Mouse (Mus musculus): ENCODE results near the gene Cdh1. TPM values are rescaled to one million over a fixed set of nuclear protein-coding genes. Genes with fewer than 3 reads are reported as not detected.
"Not testable (repeated sequence)": the region's sequence is repeated elsewhere in the genome, so short reads cannot be mapped to it uniquely, and the experiment has no call there.

The Cdh1 gene
- polyA plus RNA-seq, 1 experiment from 2014 or later: 0.19 TPM

DNA sequence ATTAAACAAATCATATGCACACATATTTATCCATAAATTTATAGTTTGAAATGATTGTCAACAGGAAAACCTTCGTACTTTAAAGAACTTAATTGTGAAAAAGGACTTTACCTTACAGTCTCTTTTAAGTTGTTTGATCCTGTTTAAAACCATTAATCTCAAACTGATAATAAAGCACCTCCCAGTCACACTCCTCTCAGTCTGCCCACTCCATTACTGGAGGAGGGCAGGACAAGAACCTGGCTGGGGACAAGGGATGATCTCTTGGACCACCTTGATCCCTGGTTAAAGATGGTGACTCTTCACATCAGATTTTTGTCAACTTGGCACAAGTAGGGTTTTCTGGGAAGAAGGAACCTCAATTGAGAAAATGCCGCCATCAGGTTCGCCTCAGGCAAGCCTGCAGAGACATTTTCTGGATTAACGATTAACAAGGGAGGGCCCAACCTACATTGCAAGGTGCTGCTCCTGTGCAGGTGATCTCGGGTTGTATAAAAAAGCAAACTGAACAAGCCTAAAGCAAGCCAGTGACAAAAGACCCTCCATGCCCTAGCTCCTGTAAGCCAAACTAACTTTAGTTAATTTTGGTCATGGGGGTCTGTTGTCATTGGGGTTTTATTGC, 31.5 kb upstream of the Cdh1 start:
- no peaks in the 10 kb centered on the region for H3K4me1 ChIP-seq (ENCODE audit: control insufficient read depth, insufficient read depth, low read length)

DNA sequence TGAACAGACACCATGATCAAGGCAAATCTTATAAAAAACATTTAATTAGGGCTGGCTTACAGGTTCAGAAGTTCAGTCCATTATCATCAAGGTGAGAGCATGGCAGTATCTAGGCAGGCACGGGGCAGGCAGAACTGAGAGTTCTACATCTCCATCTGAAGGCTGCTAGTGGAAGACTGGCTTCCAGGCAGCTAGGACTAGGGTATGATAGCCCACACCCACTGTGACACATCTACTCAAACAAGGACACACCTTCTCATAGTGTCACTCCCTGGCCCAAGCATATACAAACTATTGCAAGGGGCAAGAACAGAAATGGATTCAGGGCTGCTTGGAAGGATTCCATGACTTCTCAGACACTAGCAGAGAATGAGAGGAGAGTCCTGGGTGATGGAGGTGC, 31.0 kb upstream of the Cdh1 start:
- not testable (repeated sequence) for H3K4me2 ChIP-seq (ENCODE audit: low read depth, low read length); H3K36me3 ChIP-seq (ENCODE audit: control insufficient read depth, insufficient read depth, low read length); H3K27ac ChIP-seq (ENCODE audit: low read depth, low read length); H3K27me3 ChIP-seq (ENCODE audit: control insufficient read depth, insufficient read depth, low read length); H3K9ac ChIP-seq (replicated peaks; ENCODE audit: low read depth, low read length); H3K4me3 ChIP-seq (ENCODE audit: low read depth, low read length); H3K4me1 ChIP-seq (ENCODE audit: control insufficient read depth, insufficient read depth, low read length); H3K9me3 ChIP-seq (ENCODE audit: control insufficient read depth, low read length); ATAC-seq (ENCODE audit: low read depth)
- WGBS: 93% methylated on average over 1 of the region's 1 CpGs

More for the DNA sequence above, 31.5 kb upstream of the Cdh1 start:
- 83% methylated on average over 5 of the region's 5 CpGs for WGBS
- Histone ChIP-seq H3K4me2 (ENCODE audit: low read depth, low read length) (no peak overlapping the region), H3K4me3 (ENCODE audit: low read depth, low read length) (no peak overlapping the region), H3K9ac (replicated peaks; ENCODE audit: low read depth, low read length) (no peak overlapping the region), H3K9me3 (ENCODE audit: control insufficient read depth, low read length) (no peaks in the 10 kb centered on the region), H3K27ac (ENCODE audit: low read depth, low read length) (no peak overlapping the region), H3K36me3 (ENCODE audit: control insufficient read depth, insufficient read depth, low read length) (no peaks in the 10 kb centered on the region), H3K27me3 (ENCODE audit: control insufficient read depth, insufficient read depth, low read length) (no peaks in the 10 kb centered on the region)
- no peak for ATAC-seq (ENCODE audit: low read depth)

DNA sequence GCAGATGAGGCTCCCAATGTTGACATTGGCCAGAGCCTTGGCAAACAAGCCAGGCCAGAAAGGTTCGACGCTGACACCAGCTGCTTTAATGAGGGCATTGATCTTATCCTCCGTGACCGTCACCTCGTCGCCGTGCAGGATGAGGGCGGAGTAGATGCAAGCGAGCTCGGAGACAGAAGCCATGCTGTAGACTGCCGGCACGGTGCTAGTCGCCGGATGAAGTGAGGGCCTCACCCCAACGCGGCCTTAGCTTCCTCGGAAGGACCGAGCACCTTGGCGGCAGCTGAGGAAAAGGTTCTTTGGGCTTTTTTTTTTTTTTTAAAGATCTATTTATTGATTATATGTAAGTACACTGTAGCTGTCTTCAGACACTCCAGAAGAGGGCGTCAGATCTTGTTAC, 30.0 kb upstream of the Cdh1 start, which contains the start of gene Gm10073:
Gene Gm10073 (minus strand): TSS at position 294 of the 400 bp plus-strand sequence.
- not testable (repeated sequence) for ATAC-seq (ENCODE audit: low read depth); H3K4me1 ChIP-seq (ENCODE audit: control insufficient read depth, insufficient read depth, low read length); H3K27ac ChIP-seq (ENCODE audit: low read depth, low read length); H3K36me3 ChIP-seq (ENCODE audit: control insufficient read depth, insufficient read depth, low read length); H3K9ac ChIP-seq (replicated peaks; ENCODE audit: low read depth, low read length); H3K27me3 ChIP-seq (ENCODE audit: control insufficient read depth, insufficient read depth, low read length); H3K4me2 ChIP-seq (ENCODE audit: low read depth, low read length); H3K4me3 ChIP-seq (ENCODE audit: low read depth, low read length); H3K9me3 ChIP-seq (ENCODE audit: control insufficient read depth, low read length)
- 55% methylated on average over 20 of the region's 20 CpGs for WGBS

DNA sequence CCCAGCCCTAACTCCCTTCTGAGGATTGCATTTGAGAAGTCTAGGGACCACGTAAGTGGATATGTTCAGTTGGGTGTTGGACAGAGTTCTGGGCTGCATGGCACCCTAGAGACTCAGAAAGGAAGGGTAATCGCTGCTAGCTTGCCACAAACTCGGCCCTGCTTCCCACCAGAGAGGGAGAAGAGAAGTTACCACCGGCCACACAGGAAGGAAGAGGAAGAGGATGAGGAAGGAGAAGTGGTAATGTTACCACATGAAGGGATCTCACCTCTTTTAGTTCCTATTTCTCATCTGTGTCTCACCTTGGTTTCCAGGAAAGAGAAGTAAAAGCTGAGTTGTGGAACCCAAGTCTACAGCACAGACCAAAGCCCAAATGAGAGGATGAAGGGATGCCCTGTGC, 28.9 kb upstream of the Cdh1 start:
- no peaks in the 10 kb centered on the region for H3K27me3 ChIP-seq (ENCODE audit: control insufficient read depth, insufficient read depth, low read length)
- H3K4me1 ChIP-seq (ENCODE audit: control insufficient read depth, insufficient read depth, low read length): no peaks in the 10 kb centered on the region
- H3K9ac ChIP-seq (replicated peaks; ENCODE audit: low read depth, low read length): no peak overlapping the region
- H3K4me2 ChIP-seq (ENCODE audit: low read depth, low read length): no peak overlapping the region
- no peak overlapping the region for H3K27ac ChIP-seq (ENCODE audit: low read depth, low read length)
- no peak for ATAC-seq (ENCODE audit: low read depth)
- H3K9me3 ChIP-seq (ENCODE audit: control insufficient read depth, low read length): no peaks in the 10 kb centered on the region
- H3K4me3 ChIP-seq (ENCODE audit: low read depth, low read length): no peak overlapping the region
- WGBS: 77% methylated on average over 4 of the region's 4 CpGs
- no peaks in the 10 kb centered on the region for H3K36me3 ChIP-seq (ENCODE audit: control insufficient read depth, insufficient read depth, low read length)

DNA sequence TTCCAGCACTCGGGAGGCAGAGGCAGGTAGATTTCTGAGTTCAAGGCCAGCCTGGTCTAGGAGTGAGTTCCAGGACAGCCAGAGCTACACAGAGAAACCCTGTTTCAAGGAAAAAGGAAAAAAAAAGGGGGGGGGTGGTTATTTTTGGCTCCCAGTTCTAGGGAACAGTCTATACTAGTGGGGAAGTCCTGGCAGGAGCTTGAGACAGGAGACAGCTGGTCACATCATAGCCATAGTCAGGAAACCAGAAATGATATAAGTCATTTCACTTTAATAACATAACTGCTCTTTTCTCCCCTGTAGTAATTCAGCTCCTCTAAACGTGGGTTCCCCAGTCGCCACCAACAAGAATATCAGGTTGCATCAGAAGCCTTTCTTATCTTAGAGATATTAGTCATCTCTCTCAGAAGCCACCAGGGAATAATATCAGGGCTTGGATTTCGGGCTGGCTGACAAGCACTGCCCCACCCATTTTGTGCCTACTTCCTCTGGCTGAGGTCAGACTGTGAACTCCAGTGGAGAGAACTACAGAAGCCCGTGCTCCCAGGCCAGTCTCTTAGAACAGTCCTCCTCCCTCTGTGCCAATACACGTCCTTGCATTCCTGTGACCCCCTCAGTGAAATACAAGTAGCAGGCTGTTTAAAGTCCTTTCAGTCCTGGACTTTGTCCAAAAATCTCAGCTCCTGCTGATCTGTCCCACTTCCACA, 26.1 kb upstream of the Cdh1 start:
- H3K9me3 ChIP-seq (ENCODE audit: control insufficient read depth, low read length): no peaks in the 10 kb centered on the region
- H3K36me3 ChIP-seq (ENCODE audit: control insufficient read depth, insufficient read depth, low read length): no peaks in the 10 kb centered on the region
- no peak overlapping the region for H3K4me3 ChIP-seq (ENCODE audit: low read depth, low read length)
- H3K27ac ChIP-seq (ENCODE audit: low read depth, low read length): no peak overlapping the region
- H3K4me1 ChIP-seq (ENCODE audit: control insufficient read depth, insufficient read depth, low read length): no peaks in the 10 kb centered on the region
- no peaks in the 10 kb centered on the region for H3K27me3 ChIP-seq (ENCODE audit: control insufficient read depth, insufficient read depth, low read length)
- WGBS: 49% methylated on average over 6 of the region's 6 CpGs
- H3K9ac ChIP-seq (replicated peaks; ENCODE audit: low read depth, low read length): no peak overlapping the region
- ATAC-seq (ENCODE audit: low read depth): no peak
- no peak overlapping the region for H3K4me2 ChIP-seq (ENCODE audit: low read depth, low read length)

DNA sequence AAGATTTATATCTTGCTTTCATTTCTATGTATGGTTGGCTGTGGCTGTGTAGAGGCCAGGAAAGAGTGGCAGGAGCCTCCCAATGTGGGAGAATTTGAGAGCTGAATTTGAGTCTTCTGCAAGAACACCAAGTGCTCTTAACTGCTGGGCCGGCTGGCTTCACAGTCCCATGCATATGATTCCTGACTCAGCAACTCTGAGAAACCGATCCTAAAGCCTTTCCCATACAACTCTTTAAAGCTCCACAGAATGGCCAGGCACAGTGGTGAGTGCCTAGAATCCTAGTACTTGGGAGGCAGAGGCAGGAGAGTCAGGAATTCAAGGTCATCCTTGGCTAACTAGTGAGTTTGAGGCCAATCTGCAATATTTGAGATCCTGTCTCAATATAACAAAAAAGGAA, 23.6 kb upstream of the Cdh1 start:
- H3K4me1 ChIP-seq (ENCODE audit: control insufficient read depth, insufficient read depth, low read length): no peaks in the 10 kb centered on the region
- no peaks in the 10 kb centered on the region for H3K36me3 ChIP-seq (ENCODE audit: control insufficient read depth, insufficient read depth, low read length)
- WGBS: 77% methylated on average over 2 of the region's 2 CpGs
- H3K27ac ChIP-seq (ENCODE audit: low read depth, low read length): no peak overlapping the region
- H3K27me3 ChIP-seq (ENCODE audit: control insufficient read depth, insufficient read depth, low read length): no peaks in the 10 kb centered on the region
- ATAC-seq (ENCODE audit: low read depth): no peak
- no peak overlapping the region for H3K4me2 ChIP-seq (ENCODE audit: low read depth, low read length)
- no peak overlapping the region for H3K9ac ChIP-seq (replicated peaks; ENCODE audit: low read depth, low read length)
- H3K4me3 ChIP-seq (ENCODE audit: low read depth, low read length): no peak overlapping the region
- no peaks in the 10 kb centered on the region for H3K9me3 ChIP-seq (ENCODE audit: control insufficient read depth, low read length)

DNA sequence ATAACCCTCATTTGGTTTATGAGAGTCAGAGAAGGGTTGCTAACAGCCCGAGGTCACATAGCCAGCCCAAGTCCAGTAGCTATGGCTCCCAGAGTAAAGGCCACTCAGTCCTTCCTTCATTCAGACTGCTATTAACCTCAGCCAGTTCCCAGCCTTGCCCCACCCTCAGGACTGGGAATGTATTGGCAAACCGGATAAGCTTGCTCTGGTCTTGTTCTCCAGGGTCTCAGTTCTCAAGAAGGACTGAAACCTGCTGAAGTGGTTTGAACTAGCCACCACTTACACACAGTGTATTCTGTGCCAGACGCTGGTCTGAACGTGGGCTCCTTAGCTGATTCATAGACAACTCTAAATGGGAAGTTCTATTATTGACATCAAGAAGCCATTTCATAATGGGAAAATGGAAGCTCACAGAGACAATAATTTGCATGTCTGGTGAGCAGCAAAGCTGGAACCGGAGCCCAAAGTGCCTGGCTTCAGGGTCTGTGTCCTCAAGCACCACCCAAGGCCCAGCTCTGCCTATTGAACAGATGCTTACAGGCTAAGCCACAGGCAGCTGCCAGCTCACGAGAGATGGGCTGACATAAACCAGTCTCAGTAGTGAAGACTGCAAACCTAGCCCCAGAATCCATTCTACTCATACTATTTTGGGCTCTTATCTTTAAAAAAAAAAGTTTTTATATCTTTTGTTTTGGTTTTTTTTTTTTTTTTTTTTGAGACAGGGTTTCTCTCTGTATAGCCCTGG, 21.6 kb upstream of the Cdh1 start:
- no peak overlapping the region for H3K9ac ChIP-seq (replicated peaks; ENCODE audit: low read depth, low read length)
- 70% methylated on average over 6 of the region's 6 CpGs for WGBS
- no peak overlapping the region for H3K4me3 ChIP-seq (ENCODE audit: low read depth, low read length)
- no peaks in the 10 kb centered on the region for H3K4me1 ChIP-seq (ENCODE audit: control insufficient read depth, insufficient read depth, low read length)
- no peak overlapping the region for H3K4me2 ChIP-seq (ENCODE audit: low read depth, low read length)
- no peaks in the 10 kb centered on the region for H3K27me3 ChIP-seq (ENCODE audit: control insufficient read depth, insufficient read depth, low read length)
- no peaks in the 10 kb centered on the region for H3K9me3 ChIP-seq (ENCODE audit: control insufficient read depth, low read length)
- H3K27ac ChIP-seq (ENCODE audit: low read depth, low read length): no peak overlapping the region
- no peak for ATAC-seq (ENCODE audit: low read depth)
- H3K36me3 ChIP-seq (ENCODE audit: control insufficient read depth, insufficient read depth, low read length): no peaks in the 10 kb centered on the region

DNA sequence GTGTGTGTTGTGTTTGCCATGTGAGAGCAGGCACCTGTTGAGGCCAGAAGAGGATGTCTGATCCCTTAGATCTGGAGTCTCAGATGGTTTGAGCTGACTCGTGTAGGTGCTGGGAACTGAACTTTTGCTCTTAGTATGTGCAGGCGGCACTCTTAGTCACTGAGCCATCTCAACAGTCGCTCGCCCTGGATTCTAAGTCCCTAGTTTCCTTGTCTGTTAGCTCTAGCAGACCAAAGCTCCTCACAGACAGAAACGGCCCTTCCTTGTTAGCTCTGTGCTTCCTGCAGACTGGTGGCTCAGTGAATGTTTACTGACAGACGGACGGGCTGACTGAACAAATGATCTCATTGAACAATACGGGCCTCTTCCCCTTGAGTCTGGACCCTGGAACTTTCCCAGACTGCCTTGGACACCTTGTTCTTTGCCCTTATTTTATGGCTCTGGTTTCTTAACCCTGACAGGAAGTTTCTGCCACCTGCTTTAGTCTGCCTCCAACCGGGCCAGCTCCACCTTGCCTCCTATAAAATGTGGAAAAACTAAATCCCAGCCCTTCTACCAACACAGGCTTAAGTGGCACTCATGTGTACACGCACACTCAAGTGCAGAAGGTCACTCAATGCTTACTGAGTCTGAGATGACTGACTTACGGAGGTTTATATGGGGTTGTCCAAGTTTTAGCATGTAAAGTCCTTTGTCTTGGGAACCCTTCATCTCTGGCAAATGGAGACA, 18.0 kb upstream of the Cdh1 start:
- no peak overlapping the region for H3K27ac ChIP-seq (ENCODE audit: low read depth, low read length)
- no peak overlapping the region for H3K4me3 ChIP-seq (ENCODE audit: low read depth, low read length)
- 75% methylated on average over 11 of the region's 11 CpGs for WGBS
- no peaks in the 10 kb centered on the region for H3K9me3 ChIP-seq (ENCODE audit: control insufficient read depth, low read length)
- no peak overlapping the region for H3K9ac ChIP-seq (replicated peaks; ENCODE audit: low read depth, low read length)
- no peaks in the 10 kb centered on the region for H3K27me3 ChIP-seq (ENCODE audit: control insufficient read depth, insufficient read depth, low read length)
- no peaks in the 10 kb centered on the region for H3K36me3 ChIP-seq (ENCODE audit: control insufficient read depth, insufficient read depth, low read length)
- H3K4me2 ChIP-seq (ENCODE audit: low read depth, low read length): no peak overlapping the region
- ATAC-seq (ENCODE audit: low read depth): no peak
- no peaks in the 10 kb centered on the region for H3K4me1 ChIP-seq (ENCODE audit: control insufficient read depth, insufficient read depth, low read length)

DNA sequence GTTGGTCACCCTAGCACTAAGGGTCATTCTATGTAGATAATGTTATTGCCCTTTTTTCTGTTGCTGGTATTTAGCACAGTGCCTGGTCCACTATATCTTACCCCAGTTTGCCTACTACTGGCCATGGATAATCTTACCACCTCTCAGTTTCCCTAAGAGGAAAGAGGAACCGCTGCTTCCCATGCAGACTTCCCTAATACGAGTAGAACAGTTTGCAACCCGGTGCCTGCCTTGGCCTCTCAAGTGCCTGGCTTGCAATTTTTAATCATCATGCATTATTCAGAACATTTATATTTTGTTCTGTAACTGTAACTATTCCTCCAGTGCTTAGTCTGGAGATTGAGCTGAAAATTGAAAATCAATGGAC, 17.5 kb upstream of the Cdh1 start:
- Histone ChIP-seq H3K9me3 (ENCODE audit: control insufficient read depth, low read length) (no peaks in the 10 kb centered on the region), H3K4me2 (ENCODE audit: low read depth, low read length) (no peak overlapping the region), H3K27ac (ENCODE audit: low read depth, low read length) (no peak overlapping the region), H3K4me3 (ENCODE audit: low read depth, low read length) (no peak overlapping the region), H3K9ac (replicated peaks; ENCODE audit: low read depth, low read length) (no peak overlapping the region), H3K27me3 (ENCODE audit: control insufficient read depth, insufficient read depth, low read length) (no peaks in the 10 kb centered on the region), H3K4me1 (ENCODE audit: control insufficient read depth, insufficient read depth, low read length) (no peaks in the 10 kb centered on the region), H3K36me3 (ENCODE audit: control insufficient read depth, insufficient read depth, low read length) (no peaks in the 10 kb centered on the region)
- WGBS: 92% methylated on average over 3 of the region's 3 CpGs
- no peak for ATAC-seq (ENCODE audit: low read depth)

All from neural tube, embryonic 14.5 days (tissue).